In genomic region chr15:98897928-98898800, GRCm38 (mm10) we compare ENCODE assay signal across 7 mouse cellular contexts. TPM values are rescaled to one million over a fixed set of nuclear protein-coding genes. Genes with fewer than 3 reads are reported as not detected.
A peak's percentile ranks its signal among the peaks of the same experiment; 100 is the strongest.
DNase-seq lines count a peak whose midpoint lies in the region; ATAC-seq lines count a peak whose summit lies in the region.

Gene Dhh, minus strand, starts transcription at chr15:98898540.

- peaks cover 3% of the 10 kb centered on the region; the same call in 1 of the 2 replicates for H3K36me3 ChIP-seq in hindbrain, embryonic 14.5 days (replicated peaks; ENCODE audit: control insufficient read depth, insufficient read depth)
- H3K36me3 ChIP-seq in liver, embryonic 16.5 days (ENCODE audit: control insufficient read depth, insufficient read depth): no peaks in the 10 kb centered on the region
- no peaks in the 10 kb centered on the region for H3K36me3 ChIP-seq in stomach, embryonic 16.5 days (ENCODE audit: control insufficient read depth, insufficient read depth, low read length)

- H3K4me1 ChIP-seq in hindbrain, embryonic 14.5 days (replicated peaks; ENCODE audit: control insufficient read depth, insufficient read depth, low read length): peaks cover 30% of the 10 kb centered on the region
- H3K4me1 ChIP-seq in liver, embryonic 16.5 days (ENCODE audit: control insufficient read depth, low read depth, low read length): peaks cover 27% of the 10 kb centered on the region
- peaks cover 19% of the 10 kb centered on the region for H3K4me1 ChIP-seq in stomach, embryonic 16.5 days (ENCODE audit: control insufficient read depth, insufficient read depth, low read length)

- H3K27me3 ChIP-seq in hindbrain, embryonic 14.5 days (ENCODE audit: control insufficient read depth, insufficient read depth, low read length): peaks cover 74% of the 10 kb centered on the region
- H3K27me3 ChIP-seq in liver, embryonic 16.5 days (ENCODE audit: control insufficient read depth, insufficient read depth, low read depth, low read length): peaks cover 71% of the 10 kb centered on the region
- H3K27me3 ChIP-seq in stomach, embryonic 16.5 days (ENCODE audit: control insufficient read depth, insufficient read depth, low read length): peaks cover 58% of the 10 kb centered on the region

- no peaks in the 10 kb centered on the region for H3K9me3 ChIP-seq in hindbrain, embryonic 14.5 days (ENCODE audit: control insufficient read depth, low read length)
- H3K9me3 ChIP-seq in liver, embryonic 16.5 days (replicated peaks; ENCODE audit: control insufficient read depth, low read length): no peaks in the 10 kb centered on the region
- no peaks in the 10 kb centered on the region for H3K9me3 ChIP-seq in stomach, embryonic 16.5 days (replicated peaks; ENCODE audit: control insufficient read depth, low read length)

- H3K4me3 ChIP-seq in hindbrain, embryonic 14.5 days (replicated peaks; ENCODE audit: low read length): peak within 1 kb of the TSS; percentile 12; the same call in 1 of the 2 replicates
- no peak within 1 kb of the TSS for H3K4me3 ChIP-seq in liver, embryonic 16.5 days (ENCODE audit: low read depth, low read length)
- H3K4me3 ChIP-seq in stomach, embryonic 16.5 days (replicated peaks; ENCODE audit: low read length): peak within 1 kb of the TSS; percentile 26

- WGBS in hindbrain, embryonic 14.5 days: 1% methylated on average over 41 of the region's 41 CpGs
- 2% methylated on average over 41 of the region's 41 CpGs for WGBS in liver, embryonic 16.5 days (ENCODE audit: insufficient replicate concordance)
- WGBS in stomach, embryonic 16.5 days: 1% methylated on average over 41 of the region's 41 CpGs

- peak within 1 kb of the TSS; percentile 36 for H3K4me2 ChIP-seq in hindbrain, embryonic 14.5 days (replicated peaks)
- H3K4me2 ChIP-seq in liver, embryonic 16.5 days (ENCODE audit: low read depth, low read length): 0 out of 2 replicates have a peak within 1 kb of the TSS, but pooled peaks have one; percentile 9
- H3K4me2 ChIP-seq in stomach, embryonic 16.5 days (ENCODE audit: low read depth, low read length): peak within 1 kb of the TSS; percentile 45

- no peak for ATAC-seq in hindbrain, embryonic 14.5 days (ENCODE audit: low FRiP score)
- no peak for ATAC-seq in liver, embryonic 16.5 days (ENCODE audit: low read depth)
- ATAC-seq in stomach, embryonic 16.5 days (ENCODE audit: insufficient read depth, low FRiP score): no peak

- peak within 1 kb of the TSS; percentile 25; the same call in 1 of the 2 replicates for H3K9ac ChIP-seq in hindbrain, embryonic 14.5 days
- no peak within 1 kb of the TSS for H3K9ac ChIP-seq in liver, embryonic 16.5 days (ENCODE audit: low read depth, low read length)
- no peak within 1 kb of the TSS; the same call in 1 of the 2 replicates for H3K9ac ChIP-seq in stomach, embryonic 16.5 days (ENCODE audit: low read length)

- H3K27ac ChIP-seq in hindbrain, embryonic 14.5 days: no peak within 1 kb of the TSS
- no peak within 1 kb of the TSS for H3K27ac ChIP-seq in liver, embryonic 16.5 days (ENCODE audit: low read length)
- H3K27ac ChIP-seq in stomach, embryonic 16.5 days (ENCODE audit: low read length): no peak within 1 kb of the TSS

- peak; percentile 67 for DNase-seq in R1 (ENCODE audit: low read depth, low spot score)
- DNase-seq in embryo, embryonic 9.5 days (ENCODE audit: extremely low spot score): peak; percentile 51
- no peak for DNase-seq in hindbrain, embryonic 14.5 days (ENCODE audit: low spot score)
- no peak for DNase-seq in spleen, adult 12 weeks (ENCODE audit: low spot score)
- no peak for DNase-seq in urinary bladder, postnatal 25 days (ENCODE audit: low spot score)

RNA-seq across cellular contexts. Expression of gene Dhh, which starts in this region (rescaled TPM):
- polyA plus RNA-seq in hindbrain, embryonic 14.5 days (2014; fragmentation: Nextera tagmentation; extraction: Ambion mirVana): 1.1 and 1.4 TPM in 2 replicates
- 0.11 TPM in 2 replicates for polyA plus RNA-seq in liver, embryonic 16.5 days (2015; fragmentation: Nextera tagmentation; extraction: Ambion mirVana)
- 0.84 and 1.1 TPM in 2 replicates for polyA plus RNA-seq in stomach, embryonic 16.5 days (2015; fragmentation: Nextera tagmentation; extraction: Ambion mirVana)

Comparison
In these comparisons a context has a peak if more than half of its experiments do, and no peak if none do; other contexts are left out.
1. DNase-seq: peak in R1 (single experiment) and embryo, embryonic 9.5 days (single experiment); none in hindbrain, embryonic 14.5 days (single experiment), spleen, adult 12 weeks (single experiment) and urinary bladder, postnatal 25 days (single experiment).
2. Peak in every context shown above with its lines, with median percentiles within 50 percentile points of each other: H3K4me2 ChIP-seq.